Mouse (Mus musculus) limb, embryonic 11.5 days (tissue): ENCODE data around the gene Slc16a7. TPM values are rescaled to one million over a fixed set of nuclear protein-coding genes. Genes with fewer than 3 reads are reported as not detected.

Experiments used
- ATAC-seq: fragments of 200-750 bp; cut with Nextera tagmentation; 2 replicates; pipeline ENCODE4 v1.8.0; 2017; ENCODE audit warnings: low read depth; ENCODE audit not compliant: insufficient number of reproducible peaks, low FRiP score, low TSS enrichment
- DNase-seq: peaks from one replicate; pipeline ENCODE4 v3.0.0-alpha.2; 2015; ENCODE audit warnings: low spot score
- H3K27ac ChIP-seq: fragments of 300-500 bp; sonication (generic); replicated peaks from 2 replicates; pipeline ENCODE4 v1.5.1; 2014; ENCODE audit warnings: low read depth, mild to moderate bottlenecking, low read length
- H3K27me3 ChIP-seq: fragments of 300-500 bp; sonication (generic); 2 replicates; pipeline ENCODE4 v1.6.1; 2014; ENCODE audit warnings: mild to moderate bottlenecking, low read length, mixed read lengths; ENCODE audit not compliant: control insufficient read depth, insufficient read depth
- H3K36me3 ChIP-seq: fragments of 300-500 bp; sonication (generic); 2 replicates; pipeline ENCODE4 v1.6.1; 2014; ENCODE audit warnings: mild to moderate bottlenecking, low read length, moderate library complexity, mixed read lengths; ENCODE audit not compliant: control insufficient read depth, insufficient read depth
- H3K4me1 ChIP-seq: fragments of 300-500 bp; sonication (generic); 2 replicates; pipeline ENCODE4 v1.6.1; 2014; ENCODE audit warnings: low read length, mixed read lengths; ENCODE audit not compliant: control insufficient read depth, insufficient read depth
- H3K4me2 ChIP-seq: fragments of 300-500 bp; sonication (generic); 2 replicates; pipeline ENCODE4 v1.6.1; 2014; ENCODE audit warnings: low read depth, mild to moderate bottlenecking, moderate library complexity; ENCODE audit not compliant: severe bottlenecking
- H3K4me3 ChIP-seq: fragments of 300-500 bp; sonication (generic); 2 replicates; pipeline ENCODE4 v1.5.1; 2014; ENCODE audit warnings: low read depth, low read length
- H3K9ac ChIP-seq: fragments of 300-500 bp; sonication (generic); 2 replicates; pipeline ENCODE4 v1.6.1; 2014; ENCODE audit warnings: mild to moderate bottlenecking, low read length
- H3K9me3 ChIP-seq: fragments of 300-500 bp; sonication (generic); 2 replicates; pipeline ENCODE4 v1.6.1; 2016; ENCODE audit warnings: low read length; ENCODE audit not compliant: control insufficient read depth
- WGBS: fragments of 180-500 bp; shearing (Covaris S2); extraction: QIAGEN DNeasy Blood & Tissue Kit; methylation state at CpG from one replicate; pipeline ENCODE4 v1.1.7; 2014; 5-methylcytosine and 5-hydroxymethylcytosine counted together
- polyA plus RNA-seq: library from polyadenylated mRNA; unstranded; fragments of >200 nt; fragmentation: Nextera tagmentation; extraction: Ambion mirVana; gene quantifications from 2 replicates; pipeline ENCODE4 v1.2.1, GENCODE M21; 2014

Gene Slc16a7
- polyA plus RNA-seq = 4.3 TPM in 2 replicates

DNA sequence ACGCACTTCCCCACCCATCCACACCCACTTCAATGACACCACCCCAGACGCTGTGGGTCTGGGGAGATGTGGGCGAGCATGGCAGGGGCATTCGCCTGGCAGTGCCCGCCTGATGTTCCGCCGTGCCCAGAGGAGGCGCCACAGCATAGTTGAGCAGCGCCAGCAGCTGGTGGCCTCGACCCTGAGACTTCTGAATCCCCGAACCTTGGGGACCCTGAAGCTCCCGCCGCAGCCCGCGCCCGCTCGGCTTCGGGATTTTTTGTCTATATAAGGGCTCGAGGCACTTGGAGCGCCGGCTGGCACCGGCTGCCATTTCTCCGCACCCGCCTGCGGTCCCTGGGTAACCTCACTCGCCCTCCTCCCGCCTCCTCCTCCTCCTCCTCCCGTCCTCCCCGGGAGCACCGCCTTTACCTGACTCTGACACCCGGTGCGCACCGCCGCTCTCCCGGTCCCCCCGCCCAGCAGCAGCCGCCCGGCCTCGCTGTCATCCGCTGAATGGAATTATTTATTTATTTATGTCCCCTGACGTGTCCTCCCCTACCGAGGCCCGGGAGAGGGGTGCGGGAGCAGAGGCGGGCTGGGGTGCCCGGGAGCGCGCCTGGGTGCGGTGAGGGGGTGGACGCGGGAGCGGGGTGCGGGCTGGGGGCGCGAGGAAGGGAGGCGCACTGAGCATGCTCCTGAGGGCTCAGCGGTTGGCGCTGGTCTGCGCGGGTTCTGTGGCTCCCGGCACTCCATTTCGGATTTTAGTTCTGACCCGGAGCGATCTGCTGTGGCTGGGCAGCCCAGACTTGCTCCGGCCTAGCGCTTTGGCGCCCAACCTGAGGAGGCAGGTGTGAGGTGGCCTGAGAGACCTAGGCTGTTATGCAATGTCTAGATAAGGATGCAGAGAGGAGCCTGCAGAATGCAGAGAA lies at the start of gene Slc16a7:
Slc16a7 (minus strand) TSS at position 590 of the 911 bp plus-strand sequence.
- DNase-seq = peak; percentile 84
- no peaks in the 10 kb centered on the region for H3K36me3 ChIP-seq
- peak within 1 kb of the TSS; percentile 64 for H3K4me2 ChIP-seq
- peaks cover 4% of the 10 kb centered on the region for H3K4me1 ChIP-seq
- ATAC-seq = peak; percentile 91
- peak within 1 kb of the TSS; percentile 61 for H3K9ac ChIP-seq
- WGBS = under 1% methylated on average over 64 of the region's 67 CpGs
- no peak within 1 kb of the TSS for H3K27ac ChIP-seq
- no peaks in the 10 kb centered on the region for H3K9me3 ChIP-seq
- H3K4me3 ChIP-seq = peak within 1 kb of the TSS; percentile 63
- H3K27me3 ChIP-seq = no peaks in the 10 kb centered on the region

DNA sequence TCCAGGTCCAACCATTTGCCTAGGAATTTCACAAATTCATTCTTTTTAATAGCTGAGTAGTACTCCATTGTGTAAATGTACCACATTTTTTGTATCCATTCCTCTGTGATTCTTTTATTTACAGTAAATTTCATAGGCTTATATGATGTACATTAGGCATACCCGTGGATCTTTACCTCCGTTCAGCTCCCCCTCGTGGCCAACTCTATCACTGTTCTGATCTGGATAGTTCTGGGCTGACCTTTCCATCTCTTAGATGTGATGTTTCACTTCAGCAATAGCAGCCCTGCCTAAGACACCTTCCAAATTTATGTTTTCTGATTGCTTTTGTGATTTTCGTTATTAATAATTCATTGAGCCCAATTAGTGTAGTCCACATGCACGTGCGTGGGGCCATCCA lies 29.5 kb upstream of the Slc16a7 start:
- Histone ChIP-seq H3K4me2 (no peak overlapping the region), H3K27ac (no peak overlapping the region), H3K4me3 (no peak overlapping the region), H3K27me3 (no peaks in the 10 kb centered on the region), H3K9ac (no peak overlapping the region), H3K36me3 (no peaks in the 10 kb centered on the region), H3K9me3 (no peaks in the 10 kb centered on the region), H3K4me1 (no peaks in the 10 kb centered on the region)
- WGBS = 74% methylated on average over 6 of the region's 6 CpGs
- ATAC-seq (no peak), DNase-seq (no peak)

DNA sequence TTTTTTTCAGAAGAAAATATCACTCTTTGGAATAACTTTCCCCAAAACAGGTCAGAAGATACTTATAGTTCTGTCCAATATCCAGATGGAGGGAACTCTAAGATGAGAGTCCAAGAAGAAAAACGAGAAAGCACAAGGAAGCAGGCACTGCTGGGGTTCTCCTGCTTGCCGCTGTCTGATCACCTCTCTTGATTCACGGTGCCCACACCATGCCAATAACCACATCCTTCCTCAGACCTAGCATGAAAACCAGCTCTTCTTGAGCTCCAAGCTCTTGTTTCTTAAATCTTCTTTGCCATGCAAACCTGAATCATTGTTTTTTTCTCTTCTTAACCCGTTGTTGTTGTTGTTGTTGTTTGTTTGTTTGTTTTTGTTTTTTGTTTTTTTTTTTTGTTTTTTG lies 10.5 kb upstream of the Slc16a7 start:
- Histone ChIP-seq H3K4me3 (no peak overlapping the region), H3K9me3 (no peaks in the 10 kb centered on the region), H3K27me3 (no peaks in the 10 kb centered on the region), H3K9ac (no peak overlapping the region), H3K4me1 (no peaks in the 10 kb centered on the region), H3K27ac (no peak overlapping the region), H3K4me2 (no peak overlapping the region), H3K36me3 (no peaks in the 10 kb centered on the region)
- ATAC-seq (no peak), DNase-seq (no peak)
- 91% methylated on average over 4 of the region's 4 CpGs for WGBS

DNA sequence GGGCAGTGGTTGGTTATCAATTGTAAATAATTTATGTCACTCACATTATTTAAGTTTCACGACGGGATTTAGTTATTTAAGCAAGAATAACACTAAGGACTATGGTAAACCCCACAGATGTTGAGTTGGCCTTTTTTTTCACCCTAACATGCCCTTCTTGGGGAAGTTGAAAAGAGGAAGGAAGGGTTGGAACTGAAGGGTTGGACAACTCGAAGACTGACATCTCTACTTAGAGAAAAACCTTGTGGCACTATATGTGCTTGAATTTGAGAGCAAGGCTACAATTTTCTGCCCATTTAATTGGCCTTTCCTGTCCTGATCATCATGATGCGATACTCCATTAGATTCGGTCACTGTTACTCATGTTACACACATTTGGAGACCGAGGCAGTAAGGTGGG lies 746 bp upstream of the Slc16a7 start:
- Histone ChIP-seq H3K4me3 (no peak overlapping the region), H3K36me3 (no peaks in the 10 kb centered on the region), H3K27me3 (no peaks in the 10 kb centered on the region), H3K9me3 (no peaks in the 10 kb centered on the region), H3K9ac (no peak overlapping the region), H3K27ac (no peak overlapping the region), H3K4me2 (peak overlapping the region; percentile 64; the same call in 1 of the 2 replicates), H3K4me1 (peaks cover 4% of the 10 kb centered on the region)
- no peak for DNase-seq
- WGBS = 85% methylated on average over 6 of the region's 6 CpGs
- no peak for ATAC-seq

DNA sequence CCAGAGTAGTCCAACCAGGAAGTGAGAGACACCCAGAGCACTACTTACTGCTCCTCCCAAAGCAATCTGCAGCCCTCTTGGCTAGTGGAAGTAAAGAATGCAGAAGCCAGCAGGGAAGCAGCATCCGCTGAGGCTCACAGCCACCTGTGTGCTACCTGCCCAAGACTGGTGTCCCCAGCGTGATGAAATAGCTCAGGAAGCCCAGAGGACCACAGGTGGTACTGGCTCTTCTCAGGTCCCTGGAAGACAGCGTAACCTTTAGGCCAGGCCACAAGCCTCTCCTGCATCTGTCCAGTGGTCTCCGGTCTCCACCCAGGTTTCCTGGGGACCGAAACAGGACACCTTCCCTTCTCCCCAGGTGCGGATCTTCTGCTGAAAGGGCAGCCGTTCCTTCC lies 787 bp downstream of the Slc16a7 start:
- Histone ChIP-seq H3K9ac (0 out of 2 replicates have a peak overlapping the region, but pooled peaks have one; percentile 61), H3K9me3 (no peaks in the 10 kb centered on the region), H3K4me3 (peak overlapping the region; percentile 63), H3K36me3 (no peaks in the 10 kb centered on the region), H3K27me3 (no peaks in the 10 kb centered on the region), H3K4me1 (peaks cover 4% of the 10 kb centered on the region), H3K4me2 (peak overlapping the region; percentile 64), H3K27ac (no peak overlapping the region)
- WGBS = 15% methylated on average over 7 of the region's 7 CpGs
- ATAC-seq = no peak
- no peak for DNase-seq

DNA sequence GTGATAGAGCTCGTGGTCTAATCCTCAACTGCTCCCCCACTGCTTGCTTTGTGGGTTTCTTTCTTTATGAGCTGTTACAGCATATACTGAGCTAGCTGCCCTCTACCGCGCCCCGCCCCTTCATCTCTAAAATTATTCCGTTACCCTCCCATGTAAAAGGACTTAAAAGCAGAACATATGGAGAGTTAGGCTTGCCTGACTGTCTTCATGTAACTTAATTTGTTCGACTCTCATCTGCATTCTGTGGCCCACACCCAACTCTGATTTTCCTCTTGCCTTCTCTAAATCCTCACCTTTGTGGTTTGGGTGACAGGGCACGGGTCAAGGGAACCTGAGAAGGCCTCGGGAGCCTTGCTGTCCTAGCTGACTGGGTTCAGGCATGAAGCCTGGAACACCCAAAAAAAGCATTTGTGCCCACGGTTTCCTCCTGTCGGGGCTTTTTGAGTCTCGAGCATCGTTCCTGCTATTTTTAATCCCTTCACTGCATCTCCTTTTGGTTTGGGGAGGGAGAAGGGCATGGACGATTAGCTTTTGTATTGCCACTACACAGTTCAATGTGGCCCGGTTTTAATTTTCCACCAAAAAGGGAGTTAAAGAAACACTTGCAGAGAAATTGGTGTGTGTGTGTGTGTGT lies 1.4 kb downstream of the Slc16a7 start:
- Histone ChIP-seq H3K27me3 (no peaks in the 10 kb centered on the region), H3K36me3 (no peaks in the 10 kb centered on the region), H3K4me1 (peaks cover 4% of the 10 kb centered on the region), H3K4me3 (no peak overlapping the region), H3K4me2 (no peak overlapping the region), H3K9ac (no peak overlapping the region), H3K9me3 (no peaks in the 10 kb centered on the region), H3K27ac (no peak overlapping the region)
- DNase-seq = no peak
- WGBS = 52% methylated on average over 14 of the region's 14 CpGs
- ATAC-seq = no peak

DNA sequence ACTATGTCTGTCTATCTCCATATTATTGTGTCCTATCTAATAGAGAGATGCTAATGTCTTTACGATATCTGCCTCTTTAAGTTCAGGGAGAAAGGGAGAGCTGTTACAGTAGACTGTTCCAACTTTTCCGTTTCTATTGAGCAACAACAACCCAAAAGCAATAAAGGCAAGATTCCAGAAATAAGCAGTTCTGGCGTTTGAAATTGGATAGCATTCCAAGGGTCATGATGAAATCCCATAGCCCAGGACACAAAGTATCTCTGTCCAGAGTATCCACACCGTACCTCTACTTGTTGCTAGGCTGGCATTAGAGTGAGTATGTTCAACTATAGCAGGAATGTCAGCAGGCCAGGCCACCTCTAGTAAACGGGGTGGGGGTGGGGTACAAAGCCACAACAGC lies 13.7 kb downstream of the Slc16a7 start:
- Histone ChIP-seq H3K4me3 (no peak overlapping the region), H3K36me3 (no peaks in the 10 kb centered on the region), H3K9me3 (no peaks in the 10 kb centered on the region), H3K27ac (no peak overlapping the region), H3K27me3 (no peaks in the 10 kb centered on the region), H3K9ac (no peak overlapping the region), H3K4me2 (no peak overlapping the region), H3K4me1 (no peaks in the 10 kb centered on the region)
- ATAC-seq (no peak), DNase-seq (no peak)
- WGBS = 83% methylated on average over 5 of the region's 5 CpGs

DNA sequence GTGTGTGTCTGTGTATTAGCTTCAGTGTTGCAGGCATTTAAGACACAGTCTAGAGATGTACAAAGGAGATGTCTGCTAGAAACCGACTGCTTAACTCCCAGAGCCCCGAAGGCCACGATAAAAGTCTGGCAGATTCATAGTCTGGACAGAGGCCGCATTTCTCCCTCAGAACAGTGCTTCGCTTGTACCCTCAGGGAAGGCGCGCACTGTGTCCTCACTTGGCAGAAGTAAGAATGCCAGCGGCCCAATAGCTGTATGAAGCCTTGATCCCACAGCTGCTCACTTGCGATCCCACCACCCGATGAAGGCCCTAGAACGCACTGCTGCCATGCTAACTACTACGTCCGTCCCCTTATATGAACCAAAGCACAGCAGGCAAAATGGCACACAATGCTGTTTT lies 16.6 kb downstream of the Slc16a7 start:
- no peak overlapping the region for H3K27ac ChIP-seq
- H3K36me3 ChIP-seq = no peaks in the 10 kb centered on the region
- H3K4me3 ChIP-seq = no peak overlapping the region
- DNase-seq (no peak), ATAC-seq (no peak)
- H3K27me3 ChIP-seq = no peaks in the 10 kb centered on the region
- no peaks in the 10 kb centered on the region for H3K4me1 ChIP-seq
- 87% methylated on average over 13 of the region's 13 CpGs for WGBS
- H3K4me2 ChIP-seq = no peak overlapping the region
- no peak overlapping the region for H3K9ac ChIP-seq
- no peaks in the 10 kb centered on the region for H3K9me3 ChIP-seq
